Mouse (Mus musculus): ENCODE results near the gene Fndc9. TPM values are rescaled to one million over a fixed set of nuclear protein-coding genes. Genes with fewer than 3 reads are reported as not detected.

The Fndc9 gene
- total and polyA plus RNA-seq, 2 experiments from 2014 or later = 1.8 to 5.0 TPM

DNA sequence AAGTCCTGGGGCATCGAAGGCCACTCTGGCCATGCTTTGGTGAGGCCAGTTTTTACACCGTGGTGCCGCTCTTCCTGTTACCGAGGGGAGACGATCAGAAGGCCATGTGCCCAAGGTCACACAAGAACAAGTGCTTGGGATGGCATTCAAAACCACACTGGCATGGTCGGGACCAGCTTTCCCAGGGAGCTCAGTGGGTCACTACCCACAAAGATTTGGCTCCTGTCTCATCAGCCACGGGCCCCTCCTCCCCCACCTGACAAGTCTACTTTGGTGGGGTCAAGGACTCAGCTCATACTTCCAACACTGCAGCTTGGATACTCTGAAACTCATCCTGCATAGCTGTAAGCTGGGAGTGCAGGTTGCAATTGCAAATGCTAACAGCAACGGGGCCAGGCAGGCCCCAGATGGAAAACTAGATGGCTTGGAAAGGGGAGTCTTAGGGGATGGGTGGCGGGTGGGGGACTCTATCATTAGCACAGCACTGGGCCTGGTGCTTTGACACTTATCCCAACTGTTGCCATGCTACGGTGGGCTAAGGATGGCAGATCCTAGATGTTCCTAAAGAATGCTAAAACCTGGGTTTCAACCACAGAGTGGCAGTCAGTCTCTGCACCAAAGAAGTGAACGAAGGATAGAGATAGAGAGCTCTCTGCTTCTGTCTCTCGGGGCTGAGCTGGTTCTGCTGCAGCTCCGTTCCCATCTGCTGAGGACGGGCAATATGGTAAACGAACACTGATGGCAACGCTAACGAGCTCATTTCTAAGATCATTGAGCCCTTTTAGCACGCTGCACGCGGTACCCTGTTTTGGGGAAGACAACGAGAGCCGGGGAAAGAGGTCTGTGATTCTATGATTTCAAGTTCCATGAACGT lies 9.6 kb downstream of the Fndc9 start:
- H3K4me1 ChIP-seq (ENCODE audit: insufficient read depth, low read length) = no peaks in the 10 kb centered on the region
- H3K9me3 ChIP-seq (ENCODE audit: low read length) = no peaks in the 10 kb centered on the region
- H3K27me3 ChIP-seq (ENCODE audit: insufficient read depth, low read length) = no peaks in the 10 kb centered on the region
- H3K9ac ChIP-seq (replicated peaks; ENCODE audit: low read length) = no peak overlapping the region
- no peak overlapping the region for H3K4me2 ChIP-seq (ENCODE audit: low read depth, low read length)
- WGBS = 85% methylated on average over 23 of the region's 23 CpGs
- DNase-seq (ENCODE audit: low spot score) = no peak
- no peak overlapping the region for H3K4me3 ChIP-seq (ENCODE audit: low read length)
- no peak for TF ChIP-seq CTCF (IDR thresholded peaks at IDR 0.05; ENCODE audit: low read depth)
- no peak overlapping the region for H3K27ac ChIP-seq
- peaks cover 55% of the 10 kb centered on the region for H3K36me3 ChIP-seq (ENCODE audit: insufficient read depth, low read length)
- ATAC-seq = 0 out of 2 replicates have a peak, but pooled peaks have one; percentile 18

DNA sequence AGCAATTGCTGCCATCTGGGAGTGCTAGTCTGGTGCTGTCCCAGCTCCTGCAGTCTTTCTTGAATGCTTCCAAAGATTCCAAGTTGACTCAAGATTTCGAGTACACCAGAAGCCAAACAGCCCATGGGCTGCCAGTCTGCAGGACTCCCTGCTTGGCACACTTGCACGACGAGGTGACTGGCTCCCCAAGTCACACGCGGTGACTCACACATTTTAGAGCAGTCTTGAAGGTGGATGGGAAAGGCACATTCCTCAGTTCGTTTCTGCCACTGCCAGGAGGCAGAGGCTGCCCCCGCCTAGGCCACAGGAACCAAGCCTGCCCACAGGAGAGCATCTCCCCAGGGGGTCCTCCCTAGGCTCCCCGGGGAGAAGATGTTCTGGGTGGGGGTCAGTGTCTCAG lies 10.6 kb downstream of the Fndc9 start:
- Histone ChIP-seq H3K27ac (no peak overlapping the region), H3K36me3 (ENCODE audit: insufficient read depth, low read length) (peaks cover 53% of the 10 kb centered on the region), H3K4me2 (ENCODE audit: low read depth, low read length) (no peak overlapping the region), H3K4me3 (ENCODE audit: low read length) (no peak overlapping the region), H3K9me3 (ENCODE audit: low read length) (no peaks in the 10 kb centered on the region), H3K4me1 (ENCODE audit: insufficient read depth, low read length) (no peaks in the 10 kb centered on the region), H3K9ac (replicated peaks; ENCODE audit: low read length) (no peak overlapping the region), H3K27me3 (ENCODE audit: insufficient read depth, low read length) (no peaks in the 10 kb centered on the region)
- DNase-seq (ENCODE audit: low spot score) = no peak
- WGBS = 85% methylated on average over 8 of the region's 8 CpGs
- no peak for ATAC-seq
- TF ChIP-seq CTCF (IDR thresholded peaks at IDR 0.05; ENCODE audit: low read depth) = no peak

DNA sequence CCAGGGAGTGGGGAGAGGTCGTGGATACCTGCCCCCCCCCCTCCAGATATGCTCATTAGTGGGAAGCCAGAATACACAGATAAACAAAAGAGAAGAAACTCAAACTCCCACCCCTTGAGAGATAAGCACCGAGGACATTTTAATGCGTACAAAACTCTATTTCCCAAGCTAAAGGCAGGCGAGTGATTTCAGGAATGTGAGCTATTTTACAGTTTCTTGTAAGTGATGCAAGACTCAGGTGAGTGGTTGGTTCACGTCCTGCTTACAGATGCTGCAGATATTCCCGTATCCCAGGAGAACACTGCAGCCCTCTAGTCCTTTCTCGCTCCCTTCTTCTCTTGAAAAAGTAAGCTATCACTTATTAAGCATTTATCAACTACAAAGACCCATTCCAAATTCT lies 11.1 kb downstream of the Fndc9 start:
- H3K4me2 ChIP-seq (ENCODE audit: low read depth, low read length) = no peak overlapping the region
- no peak for TF ChIP-seq CTCF (IDR thresholded peaks at IDR 0.05; ENCODE audit: low read depth)
- no peak overlapping the region for H3K27ac ChIP-seq
- no peaks in the 10 kb centered on the region for H3K9me3 ChIP-seq (ENCODE audit: low read length)
- H3K27me3 ChIP-seq (ENCODE audit: insufficient read depth, low read length) = no peaks in the 10 kb centered on the region
- WGBS = 83% methylated on average over 7 of the region's 7 CpGs
- ATAC-seq (no peak), DNase-seq (ENCODE audit: low spot score) (no peak)
- peaks cover 49% of the 10 kb centered on the region for H3K36me3 ChIP-seq (ENCODE audit: insufficient read depth, low read length)
- H3K9ac ChIP-seq (replicated peaks; ENCODE audit: low read length) = no peak overlapping the region
- H3K4me3 ChIP-seq (ENCODE audit: low read length) = no peak overlapping the region
- no peaks in the 10 kb centered on the region for H3K4me1 ChIP-seq (ENCODE audit: insufficient read depth, low read length)

DNA sequence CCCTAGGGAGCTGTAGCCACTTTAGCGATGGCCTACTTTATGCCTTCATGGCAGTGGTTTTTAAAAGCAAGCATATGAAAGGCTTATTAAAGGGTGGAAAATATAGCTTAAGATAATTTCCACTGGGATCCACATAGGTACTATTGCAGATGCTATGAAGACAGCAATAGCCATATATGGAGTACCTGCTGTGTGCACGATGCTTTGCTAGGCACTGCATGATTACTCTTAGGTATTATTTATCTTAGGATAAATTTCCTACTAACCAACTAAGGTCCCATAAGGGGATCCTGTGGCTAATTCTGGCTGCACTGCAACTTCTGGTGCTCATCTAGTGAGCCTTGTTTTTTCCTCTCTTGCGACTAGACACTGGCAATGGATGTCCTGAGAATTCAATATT lies 13.0 kb downstream of the Fndc9 start:
- no peaks in the 10 kb centered on the region for H3K9me3 ChIP-seq (ENCODE audit: low read length)
- no peak overlapping the region for H3K9ac ChIP-seq (replicated peaks; ENCODE audit: low read length)
- peak; percentile 11 for DNase-seq (ENCODE audit: low spot score)
- no peaks in the 10 kb centered on the region for H3K27me3 ChIP-seq (ENCODE audit: insufficient read depth, low read length)
- no peak overlapping the region for H3K4me2 ChIP-seq (ENCODE audit: low read depth, low read length)
- no peak overlapping the region for H3K27ac ChIP-seq
- H3K36me3 ChIP-seq (ENCODE audit: insufficient read depth, low read length) = peaks cover 54% of the 10 kb centered on the region
- no peaks in the 10 kb centered on the region for H3K4me1 ChIP-seq (ENCODE audit: insufficient read depth, low read length)
- ATAC-seq = peak; percentile 24; the same call in 1 of the 2 replicates
- H3K4me3 ChIP-seq (ENCODE audit: low read length) = no peak overlapping the region
- TF ChIP-seq CTCF (IDR thresholded peaks at IDR 0.05; ENCODE audit: low read depth) = no peak
- 75% methylated on average over 3 of the region's 3 CpGs for WGBS

- Histone ChIP-seq H3K4me3 (ENCODE audit: low read length) (no peak overlapping the region), H3K4me1 (ENCODE audit: insufficient read depth, low read length) (no peaks in the 10 kb centered on the region), H3K36me3 (ENCODE audit: insufficient read depth, low read length) (peaks cover 70% of the 10 kb centered on the region), H3K27ac (no peak overlapping the region), H3K27me3 (ENCODE audit: insufficient read depth, low read length) (no peaks in the 10 kb centered on the region), H3K9me3 (ENCODE audit: low read length) (no peaks in the 10 kb centered on the region), H3K4me2 (ENCODE audit: low read depth, low read length) (no peak overlapping the region), H3K9ac (replicated peaks; ENCODE audit: low read length) (no peak overlapping the region)
- WGBS = 37% methylated on average over 7 of the region's 7 CpGs
- DNase-seq (ENCODE audit: low spot score) (peak; percentile 83), ATAC-seq (peak; percentile 69)
- peak; percentile 96 for TF ChIP-seq CTCF (IDR thresholded peaks at IDR 0.05; ENCODE audit: low read depth)
Measured at GRCm38 (mm10) chr11:46251994-46252393, 16.7 kb downstream of the Fndc9 start.

GRCm38 (mm10) chr11:46255291-46255690 lies 20.0 kb downstream of the Fndc9 start:
- no peak for DNase-seq (ENCODE audit: low spot score)
- ATAC-seq = no peak
- Histone ChIP-seq H3K4me1 (ENCODE audit: insufficient read depth, low read length) (no peaks in the 10 kb centered on the region), H3K36me3 (ENCODE audit: insufficient read depth, low read length) (peaks cover 59% of the 10 kb centered on the region), H3K9ac (replicated peaks; ENCODE audit: low read length) (no peak overlapping the region), H3K9me3 (ENCODE audit: low read length) (no peaks in the 10 kb centered on the region), H3K4me2 (ENCODE audit: low read depth, low read length) (no peak overlapping the region), H3K27ac (no peak overlapping the region), H3K27me3 (ENCODE audit: insufficient read depth, low read length) (no peaks in the 10 kb centered on the region), H3K4me3 (ENCODE audit: low read length) (no peak overlapping the region)
- TF ChIP-seq CTCF (IDR thresholded peaks at IDR 0.05; ENCODE audit: low read depth) = no peak
- WGBS = 88% methylated on average over 2 of the region's 2 CpGs

DNA sequence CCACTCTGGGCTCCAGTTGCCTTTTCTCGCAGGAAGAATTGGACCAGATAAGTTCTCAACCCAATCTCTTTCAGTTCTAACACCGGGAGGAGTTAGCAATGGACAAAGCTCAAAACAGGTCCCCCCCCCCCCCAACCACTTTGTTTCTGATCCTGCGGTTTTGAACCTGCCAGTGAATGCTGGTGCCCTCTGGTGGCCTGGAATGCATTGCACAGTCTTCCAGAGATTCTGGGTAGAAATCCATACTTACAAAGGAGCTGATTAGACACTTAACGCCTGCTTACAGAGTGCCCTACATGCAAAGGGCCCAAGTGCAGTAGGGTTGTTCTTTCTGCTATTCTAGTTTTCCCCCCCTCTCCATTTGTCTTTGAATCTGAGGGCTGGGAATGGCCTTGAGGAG lies 22.9 kb downstream of the Fndc9 start:
- Histone ChIP-seq H3K36me3 (ENCODE audit: insufficient read depth, low read length) (peaks cover 61% of the 10 kb centered on the region), H3K9me3 (ENCODE audit: low read length) (no peaks in the 10 kb centered on the region), H3K4me1 (ENCODE audit: insufficient read depth, low read length) (no peaks in the 10 kb centered on the region), H3K9ac (replicated peaks; ENCODE audit: low read length) (no peak overlapping the region), H3K4me3 (ENCODE audit: low read length) (no peak overlapping the region), H3K27ac (no peak overlapping the region), H3K4me2 (ENCODE audit: low read depth, low read length) (no peak overlapping the region), H3K27me3 (ENCODE audit: insufficient read depth, low read length) (no peaks in the 10 kb centered on the region)
- DNase-seq (ENCODE audit: low spot score) (peak; percentile 56), ATAC-seq (no peak)
- peak; percentile 66 for TF ChIP-seq CTCF (IDR thresholded peaks at IDR 0.05; ENCODE audit: low read depth)
- 81% methylated on average over 4 of the region's 4 CpGs for WGBS

All from hindbrain, postnatal 0 days (tissue).